Mouse (Mus musculus): Measurements from ENCODE around the gene Shank2.
A peak's percentile ranks its signal among the peaks of the same experiment; 100 is the strongest.

Shank2 gene

DNA sequence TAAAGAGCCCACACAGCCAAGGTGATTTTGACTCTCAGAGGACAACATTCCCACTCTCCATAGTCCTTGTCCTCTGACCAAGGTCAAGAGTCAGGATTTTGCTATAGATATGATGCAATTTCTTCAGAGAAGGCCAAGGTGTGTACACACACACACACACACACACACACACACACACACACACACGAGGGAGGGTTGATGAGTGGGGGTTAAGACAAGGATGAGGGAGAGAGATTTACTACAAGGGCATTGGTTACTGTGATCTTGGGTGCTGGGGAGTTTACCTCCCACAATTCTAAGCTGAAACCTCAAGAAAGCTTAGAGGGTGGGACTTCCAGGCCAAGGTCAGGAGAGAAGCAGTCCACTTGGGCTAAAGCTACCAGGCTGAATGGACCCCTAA is 104.2 kb downstream of the Shank2 start:
- DNase-seq (ENCODE audit: low read depth, low spot score): no peak

GRCm38 (mm10) chr7:144106352-144107011 is 104.8 kb downstream of the Shank2 start:
- peak; percentile 76 for DNase-seq (ENCODE audit: low read depth, low spot score)

- DNase-seq (ENCODE audit: low read depth, low spot score): no peak
These were observed 106.4 kb downstream of the Shank2 start for GRCm38 (mm10) chr7:144108141-144108540.

GRCm38 (mm10) chr7:144111026-144111604 is 109.4 kb downstream of the Shank2 start:
- no peak for DNase-seq (ENCODE audit: low read depth, low spot score)

DNA sequence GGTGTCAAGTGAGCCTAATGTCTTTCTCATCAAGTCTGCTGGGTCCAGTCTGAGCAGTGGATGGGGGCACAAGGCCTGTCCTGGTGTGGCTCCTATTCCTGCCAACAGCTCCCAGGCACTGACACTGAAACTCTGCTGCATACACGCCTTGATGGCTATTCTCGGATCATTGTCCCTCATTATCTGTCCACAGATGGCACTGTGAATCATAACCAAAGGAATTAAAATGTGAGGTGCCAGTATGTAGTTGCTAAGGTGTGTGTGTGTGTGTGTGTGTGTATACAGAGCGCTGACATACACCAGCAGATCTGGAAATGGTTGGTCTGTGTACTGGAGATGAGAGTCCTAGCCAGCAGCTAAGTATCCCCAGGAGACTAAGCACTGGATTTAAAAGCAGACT is 110.3 kb downstream of the Shank2 start:
- DNase-seq (ENCODE audit: low read depth, low spot score): no peak

GRCm38 (mm10) chr7:144114230-144114629 is 112.5 kb downstream of the Shank2 start:
- no peak for DNase-seq (ENCODE audit: low read depth, low spot score)

DNA sequence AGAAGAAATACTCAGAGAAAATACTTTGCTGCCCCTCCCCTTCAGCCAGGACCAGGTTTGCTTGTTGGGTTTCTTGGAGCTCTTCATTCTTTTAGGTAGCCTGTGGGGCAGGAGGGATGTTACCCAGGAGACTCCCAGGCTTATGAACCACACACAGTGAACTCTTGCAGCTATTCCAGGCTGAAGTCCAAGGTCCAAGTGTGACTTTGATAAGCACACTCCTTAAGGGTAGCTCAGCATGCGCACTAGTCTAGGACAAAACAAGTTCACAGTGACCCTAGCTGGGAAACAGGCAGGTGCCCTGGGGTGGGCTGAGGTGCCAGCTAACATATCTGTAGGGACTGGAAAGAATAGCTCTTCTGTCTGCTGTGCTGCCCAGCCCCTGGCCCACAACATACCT is 117.8 kb downstream of the Shank2 start:
- no peak for DNase-seq (ENCODE audit: low read depth, low spot score)

- no peak for DNase-seq (ENCODE audit: low read depth, low spot score)
These were observed 131.1 kb downstream of the Shank2 start for GRCm38 (mm10) chr7:144132699-144133387.

DNA sequence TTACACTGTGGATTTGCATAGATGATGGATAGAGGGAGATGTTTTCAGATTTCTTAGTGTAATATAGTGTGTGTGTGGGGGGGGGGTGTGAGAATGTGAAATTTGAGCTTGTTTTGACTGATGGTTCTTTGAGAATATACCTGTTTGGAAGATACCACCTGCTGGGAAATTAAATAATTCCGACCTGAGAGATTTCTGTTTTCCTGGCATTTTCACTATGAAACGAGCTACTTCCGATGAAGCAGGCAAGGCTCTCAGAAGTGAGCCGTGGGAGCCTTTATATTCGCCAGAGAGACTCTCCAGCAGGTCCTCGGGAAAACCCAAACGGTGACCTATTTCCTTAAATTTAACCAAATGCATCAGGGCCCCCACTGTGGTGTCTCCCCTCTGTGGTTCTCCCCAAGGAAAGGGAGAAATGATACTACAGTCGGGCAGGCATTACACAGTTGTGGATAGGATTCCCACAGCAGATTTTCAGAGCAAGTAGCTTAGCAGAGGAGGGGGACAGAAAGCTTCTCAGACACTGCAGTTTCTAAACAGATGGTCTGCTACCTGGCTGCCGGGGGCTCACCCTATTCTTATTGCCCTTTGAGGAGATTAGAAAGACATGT is 131.8 kb downstream of the Shank2 start:
- DNase-seq (ENCODE audit: low read depth, low spot score): no peak

GRCm38 (mm10) chr7:144134699-144135098 is 133.0 kb downstream of the Shank2 start:
- no peak for DNase-seq (ENCODE audit: low read depth, low spot score)

- no peak for DNase-seq (ENCODE audit: low read depth, low spot score)
These were observed 136.1 kb downstream of the Shank2 start for GRCm38 (mm10) chr7:144137827-144138226.

- no peak for DNase-seq (ENCODE audit: low read depth, low spot score)
These were observed 136.7 kb downstream of the Shank2 start for GRCm38 (mm10) chr7:144138476-144138875.

- no peak for DNase-seq (ENCODE audit: low read depth, low spot score)
These were observed 138.0 kb downstream of the Shank2 start for GRCm38 (mm10) chr7:144139691-144140090.

- no peak for DNase-seq (ENCODE audit: low read depth, low spot score)
These were observed 138.7 kb downstream of the Shank2 start for GRCm38 (mm10) chr7:144140470-144140869.

DNA sequence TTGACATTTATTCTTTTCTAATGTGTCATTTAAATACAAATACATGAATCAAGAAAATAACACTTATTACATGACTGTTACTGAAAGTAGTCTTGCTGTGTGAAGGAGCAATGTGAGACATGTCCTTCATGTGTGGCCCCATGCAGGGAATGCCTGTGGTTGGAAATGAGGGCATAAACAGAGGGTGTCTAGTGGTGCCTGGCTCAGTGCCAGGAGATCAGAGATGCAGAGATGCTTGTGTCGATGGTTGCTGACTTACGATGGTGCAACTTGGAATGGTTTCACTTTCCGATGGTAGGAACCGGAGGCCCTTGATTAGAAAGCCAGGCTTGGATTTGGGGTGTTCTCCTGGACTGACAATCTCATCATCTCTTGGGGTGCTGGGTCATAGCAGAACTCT is 140.3 kb downstream of the Shank2 start:
- DNase-seq (ENCODE audit: low read depth, low spot score): no peak

DNA sequence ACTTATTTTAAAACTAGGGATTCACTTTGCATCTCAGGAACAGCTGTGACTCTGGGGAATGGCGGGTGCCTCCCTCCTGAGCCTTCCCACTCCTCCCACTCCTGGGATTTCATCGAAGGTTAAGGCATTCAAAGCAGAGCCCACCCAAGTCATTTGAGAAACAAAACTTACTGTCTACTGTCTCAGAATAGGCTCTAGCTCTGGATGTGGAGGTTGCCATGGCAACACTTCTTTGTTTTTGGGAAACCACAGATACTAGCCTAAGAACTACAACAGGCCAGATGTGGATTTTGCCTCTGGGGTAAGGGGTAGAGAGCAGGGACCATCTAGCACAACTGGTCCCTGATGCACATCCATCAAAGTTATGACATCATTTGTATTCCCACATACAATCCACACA is 142.2 kb downstream of the Shank2 start:
- DNase-seq (ENCODE audit: low read depth, low spot score): peak; percentile 27

GRCm38 (mm10) chr7:144148111-144148510 is 146.4 kb downstream of the Shank2 start:
- peak; percentile 39 for DNase-seq (ENCODE audit: low read depth, low spot score)

DNA sequence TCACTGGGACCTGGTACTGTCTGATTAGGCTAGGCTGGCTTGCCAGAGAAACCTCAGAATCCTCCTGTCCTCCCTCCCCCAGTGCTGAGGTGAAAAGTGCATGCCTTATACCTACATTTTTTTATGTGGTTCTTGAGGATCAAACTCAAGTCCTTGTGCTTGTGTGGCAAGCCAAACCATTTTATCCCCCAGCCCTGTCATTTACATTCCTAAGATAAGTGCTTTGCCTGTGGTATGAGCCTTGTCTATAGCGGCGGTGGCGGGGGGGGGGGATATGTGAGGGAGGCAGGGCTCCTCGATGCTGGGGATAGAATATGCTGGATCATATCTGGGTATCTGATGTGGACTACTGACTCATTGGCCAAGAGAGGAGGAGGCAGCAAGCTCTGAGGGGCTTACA is 151.4 kb downstream of the Shank2 start:
- no peak for DNase-seq (ENCODE audit: low read depth, low spot score)

GRCm38 (mm10) chr7:144153682-144154081 is 152.0 kb downstream of the Shank2 start:
- DNase-seq (ENCODE audit: low read depth, low spot score): no peak

GRCm38 (mm10) chr7:144157936-144158335 is 156.2 kb downstream of the Shank2 start:
- no peak for DNase-seq (ENCODE audit: low read depth, low spot score)

DNA sequence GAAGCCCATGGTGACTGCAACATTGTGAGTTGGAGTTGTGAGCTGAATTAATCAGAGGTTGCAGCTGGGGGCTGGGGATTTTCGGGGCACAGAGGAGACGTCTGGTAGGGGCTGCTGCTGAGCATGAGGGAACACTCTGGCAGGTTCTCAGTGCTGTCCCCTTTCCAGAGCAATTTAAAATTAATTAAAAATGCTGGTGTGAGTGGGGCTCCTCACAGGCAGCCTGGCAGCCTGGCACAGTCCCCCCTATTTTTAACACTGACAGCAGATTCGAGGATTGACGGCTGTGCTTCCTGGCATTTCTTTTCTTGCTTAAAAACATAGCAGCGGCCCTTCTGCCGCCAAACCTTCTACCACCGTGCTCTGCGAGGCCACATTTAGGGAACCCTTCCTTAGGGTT is 157.8 kb downstream of the Shank2 start:
- no peak for DNase-seq (ENCODE audit: low read depth, low spot score)

GRCm38 (mm10) chr7:144160066-144160465 is 158.3 kb downstream of the Shank2 start:
- DNase-seq (ENCODE audit: low read depth, low spot score): peak; percentile 43

Measured in mesoderm, embryonic 11.5 days (tissue).